Mouse (Mus musculus): Measurements from ENCODE around the gene Stxbp1.

GRCm38 (mm10) chr2:32763353-32763752 is 83.7 kb downstream of the Stxbp1 start:
- peak; percentile 21 for TF ChIP-seq CTCF (IDR thresholded peaks at IDR 0.05; ENCODE audit: low read depth, low read length)
- TF ChIP-seq POLR2A (IDR thresholded peaks at IDR 0.05; ENCODE audit: insufficient read depth, low read length) = no peak

All from ES-Bruce4 (cell line).